In the genomic region with DNA sequence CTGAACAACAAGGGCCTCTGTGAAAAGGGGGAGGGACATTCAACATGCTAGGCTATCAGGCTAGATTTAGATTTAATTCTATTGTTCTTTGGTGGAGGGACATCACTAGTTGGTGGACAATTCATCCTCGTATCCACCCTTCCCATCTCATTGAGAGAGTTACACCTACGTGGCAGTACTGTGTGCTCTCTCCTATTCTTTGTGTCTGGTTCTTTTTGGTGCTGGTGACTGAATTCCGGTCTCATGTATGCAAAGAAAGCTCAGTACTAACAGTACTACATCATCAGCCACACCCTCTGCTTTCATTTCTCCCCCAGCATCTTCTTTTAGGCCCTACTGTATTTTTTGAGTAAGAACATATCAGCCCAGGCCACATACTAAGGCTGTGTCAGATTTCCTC, we compare ENCODE assay signal across 25 mouse cellular contexts.
DNase-seq lines count a peak whose midpoint lies in the region; ATAC-seq and TF ChIP-seq lines count a peak whose summit lies in the region.
"Had no signal": no experiment of that assay in that cellular context is flagged by ENCODE, and none has a peak within 500 bp of the region (broad histone marks: within the 10 kb centered on the region; RNA-seq: fewer than 3 reads in every experiment).

No protein-coding gene starts in this region.

- peak overlapping the region; percentile 18 for H3K4me2 ChIP-seq in myocyte (ENCODE audit: low read depth)
- no peak overlapping the region for H3K4me2 ChIP-seq in hindbrain, embryonic 12.5 days (replicated peaks)
- H3K4me2 ChIP-seq: embryonic facial prominence, embryonic 12.5 days; embryonic facial prominence, embryonic 15.5 days; forebrain, embryonic 12.5 days; forebrain, embryonic 15.5 days; heart, embryonic 11.5 days; hindbrain, embryonic 14.5 days; intestine, embryonic 15.5 days had no signal

- ATAC-seq in hindbrain, embryonic 12.5 days (ENCODE audit: low FRiP score), result no peak
- ATAC-seq: activated CD4-positive, CD25-positive, alpha-beta regulatory T cell, adult 4 months; forebrain, embryonic 15.5 days; hindbrain, postnatal 0 days; intestine, embryonic 15.5 days had no signal

- 64% methylated on average over 3 of the region's 3 CpGs for WGBS in spleen, adult 2 months
- 76% methylated on average over 3 of the region's 3 CpGs for WGBS in hindbrain, embryonic 12.5 days
- WGBS in hindbrain, embryonic 10.5 days, result 79% methylated on average over 3 of the region's 3 CpGs

- H3K36me3 ChIP-seq in spleen, adult 2 months (ENCODE audit: control insufficient read depth, insufficient read depth, low read length), result no peaks in the 10 kb centered on the region
- no peaks in the 10 kb centered on the region for H3K36me3 ChIP-seq in myocyte (ENCODE audit: control insufficient read depth, insufficient read depth)
- H3K36me3 ChIP-seq in splenic B cell, adult 2 months (ENCODE audit: control insufficient read depth, insufficient read depth, low read length, poor library complexity, severe bottlenecking), result no peaks in the 10 kb centered on the region
- no peaks in the 10 kb centered on the region for H3K36me3 ChIP-seq in hindbrain, embryonic 12.5 days
- no peaks in the 10 kb centered on the region for H3K36me3 ChIP-seq in hindbrain, embryonic 10.5 days
- H3K36me3 ChIP-seq: embryonic facial prominence, embryonic 12.5 days; embryonic facial prominence, embryonic 15.5 days; forebrain, embryonic 12.5 days; forebrain, embryonic 15.5 days; intestine, embryonic 15.5 days had no signal

- TF ChIP-seq POLR2A in spleen, adult 2 months (IDR thresholded peaks at IDR 0.05; ENCODE audit: low read depth, low read length), result no peak
- TF ChIP-seq POLR2A in embryonic fibroblast, embryonic 13.5 days (IDR thresholded peaks at IDR 0.05; ENCODE audit: low read depth, low read length), result no peak
- TF ChIP-seq POLR2A in myocyte (IDR thresholded peaks at IDR 0.05; ENCODE audit: insufficient read length, low read depth), result no peak

- H3K9ac ChIP-seq in hindbrain, embryonic 12.5 days, result no peak overlapping the region
- H3K9ac ChIP-seq: embryonic facial prominence, embryonic 12.5 days; embryonic facial prominence, embryonic 15.5 days; forebrain, embryonic 12.5 days; forebrain, embryonic 15.5 days; hindbrain, embryonic 14.5 days; intestine, embryonic 15.5 days had no signal

- peak overlapping the region; percentile 33; the same call in 1 of the 2 replicates for H3K27ac ChIP-seq in spleen, adult 2 months (ENCODE audit: insufficient read depth, low read length)
- peak overlapping the region; percentile 84 for H3K27ac ChIP-seq in embryonic fibroblast, embryonic 13.5 days (ENCODE audit: insufficient read depth, low read length)
- no peak overlapping the region for H3K27ac ChIP-seq in hindbrain, embryonic 12.5 days
- no peak overlapping the region for H3K27ac ChIP-seq in hindbrain, embryonic 10.5 days
- H3K27ac ChIP-seq: embryonic facial prominence, embryonic 12.5 days; embryonic facial prominence, embryonic 15.5 days; forebrain, embryonic 12.5 days; forebrain, embryonic 15.5 days; hindbrain, embryonic 14.5 days; hindbrain, postnatal 0 days; intestine, embryonic 15.5 days had no signal

- no peak overlapping the region for H3K4me3 ChIP-seq in spleen, adult 2 months (ENCODE audit: extremely low read depth, insufficient read depth, insufficient read length)
- H3K4me3 ChIP-seq in embryonic fibroblast, embryonic 13.5 days (ENCODE audit: insufficient read depth, low read length), result no peak overlapping the region
- no peak overlapping the region for H3K4me3 ChIP-seq in myocyte
- H3K4me3 ChIP-seq in hindbrain, embryonic 12.5 days, result no peak overlapping the region
- H3K4me3 ChIP-seq in hindbrain, embryonic 10.5 days, result no peak overlapping the region
- H3K4me3 ChIP-seq: embryonic facial prominence, embryonic 12.5 days; embryonic facial prominence, embryonic 15.5 days; erythroblast, embryonic 14.5 days; forebrain, embryonic 12.5 days; forebrain, embryonic 15.5 days; intestine, embryonic 15.5 days had no signal

- no peak for DNase-seq in spleen, adult 2 months (ENCODE audit: low read depth in 1 of 2, low spot score in 2 of 2)
- DNase-seq in spleen, postnatal 10 days (ENCODE audit: low spot score in 2 of 2), result no peak
- DNase-seq in splenic B cell, adult 2 months (ENCODE audit: low read depth, low spot score), result peak; percentile 71
- no peak for DNase-seq in frontal cortex, adult 2 months (ENCODE audit: extremely low spot score in 1 of 2, low spot score in 1 of 2)
- no peak for DNase-seq in hindbrain, embryonic 10.5 days (ENCODE audit: low spot score)
- DNase-seq: adrenal gland, adult 8-10 months; adrenal gland, postnatal 25 days; cerebellum, adult 18-20 months; cerebellum, adult 9-10 months; cerebellum, postnatal 25 days; gastrocnemius, postnatal 10 days; heart, adult 11 months had no signal

- no peaks in the 10 kb centered on the region for H3K9me3 ChIP-seq in hindbrain, embryonic 12.5 days (replicated peaks)
- H3K9me3 ChIP-seq in hindbrain, embryonic 10.5 days, result no peaks in the 10 kb centered on the region
- H3K9me3 ChIP-seq: embryonic facial prominence, embryonic 12.5 days; embryonic facial prominence, embryonic 15.5 days; forebrain, embryonic 12.5 days; forebrain, embryonic 15.5 days; intestine, embryonic 15.5 days had no signal

- peaks cover 56% of the 10 kb centered on the region for H3K79me2 ChIP-seq in myocyte (ENCODE audit: control insufficient read depth, insufficient read depth)

- H3K27me3 ChIP-seq in spleen, adult 2 months (ENCODE audit: control insufficient read depth, insufficient read depth, low read length), result no peaks in the 10 kb centered on the region
- H3K27me3 ChIP-seq in myocyte (ENCODE audit: control insufficient read depth, insufficient read depth, insufficient read length), result no peaks in the 10 kb centered on the region
- no peaks in the 10 kb centered on the region for H3K27me3 ChIP-seq in splenic B cell, adult 2 months (ENCODE audit: control insufficient read depth, insufficient read depth, low read length, poor library complexity, severe bottlenecking)
- H3K27me3 ChIP-seq in hindbrain, embryonic 12.5 days, result peaks cover 11% of the 10 kb centered on the region; the same call in 1 of the 2 replicates
- peaks cover 40% of the 10 kb centered on the region for H3K27me3 ChIP-seq in hindbrain, embryonic 10.5 days (ENCODE audit: insufficient read depth, poor library complexity, severe bottlenecking)
- H3K27me3 ChIP-seq: forebrain, embryonic 15.5 days; intestine, embryonic 15.5 days had no signal

- TF ChIP-seq CTCF in spleen, adult 2 months (IDR thresholded peaks at IDR 0.05; ENCODE audit: extremely low read depth, insufficient read depth, insufficient read length, insufficient replicate concordance), result no peak
- TF ChIP-seq CTCF in embryonic fibroblast, embryonic 13.5 days (IDR thresholded peaks at IDR 0.05; ENCODE audit: borderline replicate concordance, insufficient read depth, low read length), result no peak

- peaks cover 3% of the 10 kb centered on the region for H3K4me1 ChIP-seq in spleen, adult 2 months (ENCODE audit: control insufficient read depth, insufficient read depth, insufficient read length)
- peaks cover 11% of the 10 kb centered on the region for H3K4me1 ChIP-seq in embryonic fibroblast, embryonic 13.5 days (ENCODE audit: control insufficient read depth, insufficient read depth, low read length)
- no peaks in the 10 kb centered on the region for H3K4me1 ChIP-seq in hindbrain, embryonic 12.5 days
- H3K4me1 ChIP-seq in hindbrain, embryonic 10.5 days (replicated peaks), result no peaks in the 10 kb centered on the region
- H3K4me1 ChIP-seq: embryonic facial prominence, embryonic 12.5 days; embryonic facial prominence, embryonic 15.5 days; forebrain, embryonic 12.5 days; forebrain, embryonic 15.5 days; intestine, embryonic 15.5 days had no signal

- no peak overlapping the region for H3ac ChIP-seq in myocyte (ENCODE audit: control insufficient read depth, insufficient read length)

TF ChIP-seq in myocyte, 11 proteins besides CTCF, POLR2A, EP300 and RAD21:
- no peak for TF ChIP-seq CEBPB (IDR thresholded peaks at IDR 0.05; ENCODE audit: insufficient read depth, poor library complexity, severe bottlenecking)
- TF ChIP-seq USF1 (IDR thresholded peaks at IDR 0.05; ENCODE audit: low read depth), result no peak
- TF ChIP-seq REST (IDR thresholded peaks at IDR 0.05; ENCODE audit: insufficient read depth, insufficient read length), result no peak
- no peak for TF ChIP-seq TCF12 (IDR thresholded peaks at IDR 0.05; ENCODE audit: insufficient read depth, poor library complexity, severe bottlenecking)
- no peak for TF ChIP-seq MYOG (IDR thresholded peaks at IDR 0.05; ENCODE audit: control insufficient read depth in 1 of 3, insufficient read depth in 1 of 3, insufficient read length in 2 of 3, low read depth in 2 of 3)
- no peak for TF ChIP-seq MAX (IDR thresholded peaks at IDR 0.05; ENCODE audit: low read depth)
- TF ChIP-seq POLR2AphosphoS2 (IDR thresholded peaks at IDR 0.05; ENCODE audit: insufficient read length, low read depth), result no peak
- no peak for TF ChIP-seq E2F4 (IDR thresholded peaks at IDR 0.05; ENCODE audit: insufficient read depth)
- TF ChIP-seq SRF (IDR thresholded peaks at IDR 0.05; ENCODE audit: control insufficient read depth, insufficient read length, low read depth), result no peak
- TF ChIP-seq TCF3 (IDR thresholded peaks at IDR 0.05; ENCODE audit: insufficient read length, low read depth), result no peak
- no peak for TF ChIP-seq MYOD1 (IDR thresholded peaks at IDR 0.05; ENCODE audit: control insufficient read depth in 1 of 3, insufficient read length in 2 of 3, low read depth in 2 of 3)

Comparison
In these comparisons a context has a peak if more than half of its experiments do, and no peak if none do; other contexts are left out.
1. H3K27ac ChIP-seq: peak in spleen, adult 2 months (single experiment) and embryonic fibroblast, embryonic 13.5 days (single experiment); none in hindbrain, embryonic 12.5 days (single experiment) and hindbrain, embryonic 10.5 days (single experiment).